8 mouse cellular contexts compared by ENCODE assay signal in genomic region chr6:142386285-142387010, GRCm38 (mm10). TPM values are rescaled to one million over a fixed set of nuclear protein-coding genes. Genes with fewer than 3 reads are reported as not detected.
DNase-seq lines count a peak whose midpoint lies in the region; ATAC-seq and TF ChIP-seq lines count a peak whose summit lies in the region.

No protein-coding gene starts in this region.

- peak overlapping the region; percentile 80 for H3K4me2 ChIP-seq in kidney, postnatal 0 days (ENCODE audit: low read length)
- H3K4me2 ChIP-seq in hindbrain, embryonic 16.5 days (ENCODE audit: low read length) = peak overlapping the region; percentile 88
- peak overlapping the region; percentile 65 for H3K4me2 ChIP-seq in midbrain, embryonic 16.5 days (ENCODE audit: low read length)

- peak overlapping the region; percentile 63 for H3K9ac ChIP-seq in kidney, postnatal 0 days (ENCODE audit: low read depth, low read length)
- peak overlapping the region; percentile 75 for H3K9ac ChIP-seq in hindbrain, embryonic 16.5 days (ENCODE audit: low read depth, low read length)
- peak overlapping the region; percentile 70 for H3K9ac ChIP-seq in midbrain, embryonic 16.5 days (ENCODE audit: low read depth, low read length)

- no peaks in the 10 kb centered on the region for H3K9me3 ChIP-seq in kidney, postnatal 0 days (replicated peaks; ENCODE audit: low read length)
- H3K9me3 ChIP-seq in hindbrain, embryonic 16.5 days (ENCODE audit: control insufficient read depth, low read length) = no peaks in the 10 kb centered on the region
- H3K9me3 ChIP-seq in midbrain, embryonic 16.5 days (replicated peaks; ENCODE audit: control insufficient read depth, low read length, poor library complexity, severe bottlenecking) = no peaks in the 10 kb centered on the region

- peak overlapping the region; percentile 98 for H3K4me3 ChIP-seq in kidney, postnatal 0 days (replicated peaks; ENCODE audit: low read depth, low read length)
- H3K4me3 ChIP-seq in hindbrain, embryonic 16.5 days (ENCODE audit: low read length) = peak overlapping the region; percentile 91
- peak overlapping the region; percentile 100 for H3K4me3 ChIP-seq in midbrain, embryonic 16.5 days (ENCODE audit: low read depth, low read length)

- TF ChIP-seq CTCF in kidney, postnatal 0 days (IDR thresholded peaks at IDR 0.05; ENCODE audit: low read depth) = no peak

- no peaks in the 10 kb centered on the region for H3K36me3 ChIP-seq in kidney, postnatal 0 days (ENCODE audit: insufficient read depth, low read length)
- no peaks in the 10 kb centered on the region for H3K36me3 ChIP-seq in hindbrain, embryonic 16.5 days (ENCODE audit: control insufficient read depth, insufficient read depth, low read length)
- no peaks in the 10 kb centered on the region for H3K36me3 ChIP-seq in midbrain, embryonic 16.5 days (ENCODE audit: control insufficient read depth, insufficient read depth, low read length)

- no peak overlapping the region for H3K27ac ChIP-seq in kidney, postnatal 0 days
- 0 out of 2 replicates have a peak overlapping the region, but pooled peaks have one; percentile 36 for H3K27ac ChIP-seq in hindbrain, embryonic 16.5 days (ENCODE audit: low read depth, low read length)
- peak overlapping the region; percentile 55; the same call in 1 of the 2 replicates for H3K27ac ChIP-seq in midbrain, embryonic 16.5 days (ENCODE audit: low read length)

- 0 out of 2 replicates have a peak, but pooled peaks cover 8% of the 10 kb centered on the region for H3K4me1 ChIP-seq in kidney, postnatal 0 days (replicated peaks; ENCODE audit: insufficient read depth, low read length)
- peaks cover 17% of the 10 kb centered on the region for H3K4me1 ChIP-seq in hindbrain, embryonic 16.5 days (ENCODE audit: control insufficient read depth, insufficient read depth, low read depth, low read length)
- H3K4me1 ChIP-seq in midbrain, embryonic 16.5 days (ENCODE audit: control insufficient read depth, insufficient read depth, low read length) = peaks cover 24% of the 10 kb centered on the region

- 4% methylated on average over 31 of the region's 31 CpGs for WGBS in kidney, postnatal 0 days
- WGBS in hindbrain, embryonic 16.5 days = 7% methylated on average over 28 of the region's 31 CpGs
- WGBS in midbrain, embryonic 16.5 days = 6% methylated on average over 31 of the region's 31 CpGs

- no peaks in the 10 kb centered on the region for H3K27me3 ChIP-seq in kidney, postnatal 0 days (ENCODE audit: insufficient read depth, low read length)
- no peaks in the 10 kb centered on the region for H3K27me3 ChIP-seq in hindbrain, embryonic 16.5 days (replicated peaks; ENCODE audit: control insufficient read depth, insufficient read depth, low read length)
- no peaks in the 10 kb centered on the region for H3K27me3 ChIP-seq in midbrain, embryonic 16.5 days (ENCODE audit: control insufficient read depth, insufficient read depth, low read depth, low read length)

- peak; percentile 76 for ATAC-seq in kidney, postnatal 0 days (replicated peaks; ENCODE audit: low FRiP score, low read depth)
- ATAC-seq in hindbrain, embryonic 16.5 days = peak; percentile 90
- peak; percentile 86 for ATAC-seq in midbrain, embryonic 16.5 days

- DNase-seq in kidney, postnatal 0 days (ENCODE audit: low spot score) = no peak
- DNase-seq in kidney, postnatal 10 days = no peak
- peak; percentile 55 for DNase-seq in c-Kit-positive CD71-positive TER-119-negative erythroid progenitor cells, embryonic 14.5 days (ENCODE audit: low read depth)
- no peak for DNase-seq in yolk sac, embryonic 10.5 days (ENCODE audit: low spot score)
- no peak for DNase-seq in left cerebral cortex, adult 9 months (ENCODE audit: low spot score in 2 of 2)
- no peak for DNase-seq in ovary, postnatal 36 days (ENCODE audit: low spot score)

RNA-seq across cellular contexts. Expression of gene Recql, which starts 0.4 kb away (rescaled TPM):
- polyA plus RNA-seq in kidney, postnatal 0 days (2015; fragmentation: Nextera tagmentation; extraction: Ambion mirVana) = 14.9 and 17.1 TPM in 2 replicates
- polyA plus RNA-seq in hindbrain, embryonic 16.5 days (2015; fragmentation: Nextera tagmentation; extraction: Ambion mirVana) = 19.5 and 23.1 TPM in 2 replicates
- 25.6 and 27.4 TPM in 2 replicates for polyA plus RNA-seq in midbrain, embryonic 16.5 days (2015; fragmentation: Nextera tagmentation; extraction: Ambion mirVana)

RNA-seq across cellular contexts. Expression of gene Golt1b, which starts 0.6 kb away (rescaled TPM):
- polyA plus RNA-seq in kidney, postnatal 0 days (2015; fragmentation: Nextera tagmentation; extraction: Ambion mirVana) = 68.7 and 79.5 TPM in 2 replicates
- polyA plus RNA-seq in hindbrain, embryonic 16.5 days (2015; fragmentation: Nextera tagmentation; extraction: Ambion mirVana) = 68.6 and 75.9 TPM in 2 replicates
- polyA plus RNA-seq in midbrain, embryonic 16.5 days (2015; fragmentation: Nextera tagmentation; extraction: Ambion mirVana) = 80.1 and 82.4 TPM in 2 replicates

RNA-seq across cellular contexts. Expression of gene Spx, which starts 26.8 kb away (rescaled TPM):
- polyA plus RNA-seq in kidney, postnatal 0 days (2015; fragmentation: Nextera tagmentation; extraction: Ambion mirVana) = 0.21 and 0.34 TPM in 2 replicates
- 2.4 and 4.9 TPM in 2 replicates for polyA plus RNA-seq in hindbrain, embryonic 16.5 days (2015; fragmentation: Nextera tagmentation; extraction: Ambion mirVana)
- 8.1 and 9.0 TPM in 2 replicates for polyA plus RNA-seq in midbrain, embryonic 16.5 days (2015; fragmentation: Nextera tagmentation; extraction: Ambion mirVana)

RNA-seq across cellular contexts. Expression of gene Pyroxd1, which starts 41.0 kb away (rescaled TPM):
- 21.1 and 24.1 TPM in 2 replicates for polyA plus RNA-seq in kidney, postnatal 0 days (2015; fragmentation: Nextera tagmentation; extraction: Ambion mirVana)
- 18.3 and 20.1 TPM in 2 replicates for polyA plus RNA-seq in hindbrain, embryonic 16.5 days (2015; fragmentation: Nextera tagmentation; extraction: Ambion mirVana)
- polyA plus RNA-seq in midbrain, embryonic 16.5 days (2015; fragmentation: Nextera tagmentation; extraction: Ambion mirVana) = 22.6 and 27.0 TPM in 2 replicates
